Mouse (Mus musculus): ENCODE results near the gene Pop4.

DNA sequence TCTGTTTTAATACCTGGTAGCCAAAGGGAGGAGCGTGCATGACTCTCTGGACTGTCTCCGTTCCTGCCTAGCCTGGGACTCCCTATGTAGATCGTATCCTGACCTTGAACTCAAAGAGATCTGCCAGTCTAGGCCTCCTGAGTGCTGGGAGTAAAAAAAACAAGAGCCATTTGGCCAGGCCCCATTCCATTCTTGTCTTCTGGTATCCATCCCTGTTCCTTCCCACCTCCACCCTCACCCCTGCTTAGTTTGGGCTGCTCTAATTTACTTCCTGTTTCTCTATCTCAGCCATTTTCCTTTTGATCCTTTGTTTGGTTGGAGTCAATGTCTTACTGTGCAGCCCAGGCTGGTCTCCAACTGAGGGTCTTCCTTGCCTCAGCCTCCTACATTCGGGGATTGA, 28.8 kb downstream of the Pop4 start:
- TF ChIP-seq TAL1 (IDR thresholded peaks at IDR 0.05; ENCODE audit: low read length) (no peak), GATA1 (IDR thresholded peaks at IDR 0.05; ENCODE audit: low read length) (no peak)
